Mouse (Mus musculus) kidney, embryonic 14.5 days (tissue): ENCODE measurements at regions not wholly inside any gene's neighbourhood (a gene's known extent, or its start where the extent isn't known, plus 50 kb on each side); places are given as distances from the start of the nearest gene placed in this dataset.
A peak's percentile ranks its signal among the peaks of the same experiment; 100 is the strongest.

Experiments
- ATAC-seq: fragments of 200-750 bp; cut with Nextera tagmentation; 2 replicates; pipeline ENCODE4 v1.8.0; 2017; ENCODE audit warnings: moderate number of reproducible peaks, mild to moderate bottlenecking, moderate TSS enrichment, moderate library complexity; ENCODE audit not compliant: low FRiP score, low TSS enrichment
- H3K27ac ChIP-seq: fragments of 300-500 bp; sonication (generic); 2 replicates; pipeline ENCODE4 v1.5.1; 2014; ENCODE audit warnings: low read depth, mild to moderate bottlenecking, low read length, moderate library complexity, mixed read lengths
- H3K27me3 ChIP-seq: fragments of 300-500 bp; sonication (generic); 2 replicates; pipeline ENCODE4 v1.6.1; 2014; ENCODE audit warnings: mild to moderate bottlenecking, low read length; ENCODE audit not compliant: control insufficient read depth, insufficient read depth
- H3K36me3 ChIP-seq: fragments of 300-500 bp; sonication (generic); 2 replicates; pipeline ENCODE4 v1.6.1; 2014; ENCODE audit warnings: low read length, mixed read lengths; ENCODE audit not compliant: control insufficient read depth, insufficient read depth
- H3K4me1 ChIP-seq: fragments of 300-500 bp; sonication (generic); 2 replicates; pipeline ENCODE4 v1.6.1; 2014; ENCODE audit warnings: low read length, mixed read lengths; ENCODE audit not compliant: control insufficient read depth, insufficient read depth
- H3K4me2 ChIP-seq: fragments of 300-500 bp; sonication (generic); replicated peaks from 2 replicates; pipeline ENCODE4 v1.6.1; 2014; ENCODE audit warnings: low read depth, mild to moderate bottlenecking, low read length
- H3K4me3 ChIP-seq: fragments of 300-500 bp; sonication (generic); 2 replicates; pipeline ENCODE4 v1.5.1; 2014; ENCODE audit warnings: mild to moderate bottlenecking, low read length
- H3K9ac ChIP-seq: fragments of 300-500 bp; sonication (generic); 2 replicates; pipeline ENCODE4 v1.6.1; 2014; ENCODE audit warnings: low read depth, mild to moderate bottlenecking, low read length, moderate library complexity
- H3K9me3 ChIP-seq: fragments of 300-500 bp; sonication (generic); 2 replicates; pipeline ENCODE4 v1.6.1; 2016; ENCODE audit warnings: low read length; ENCODE audit not compliant: control insufficient read depth
- WGBS: fragments of 180-500 bp; shearing (Covaris S2); extraction: QIAGEN DNeasy Blood & Tissue Kit; methylation state at CpG from one replicate; pipeline ENCODE4 v1.1.7; 2014; 5-methylcytosine and 5-hydroxymethylcytosine counted together

GRCm38 (mm10) chr9:113177181-113177917, 530.7 kb downstream of the Pdcd6ip start:
- Histone ChIP-seq H3K27me3 (no peaks in the 10 kb centered on the region), H3K4me1 (no peaks in the 10 kb centered on the region), H3K4me2 (no peak overlapping the region), H3K9me3 (no peaks in the 10 kb centered on the region), H3K36me3 (no peaks in the 10 kb centered on the region), H3K4me3 (no peak overlapping the region), H3K9ac (no peak overlapping the region), H3K27ac (no peak overlapping the region)
- WGBS = 30% methylated on average over 15 of the region's 15 CpGs
- no peak for ATAC-seq

GRCm38 (mm10) chr9:113171767-113172405, 536.2 kb downstream of the Pdcd6ip start:
- H3K27ac ChIP-seq = no peak overlapping the region
- H3K27me3 ChIP-seq = no peaks in the 10 kb centered on the region
- no peak overlapping the region for H3K9ac ChIP-seq
- WGBS = 87% methylated on average over 5 of the region's 5 CpGs
- no peak for ATAC-seq
- H3K4me2 ChIP-seq = no peak overlapping the region
- H3K4me1 ChIP-seq = no peaks in the 10 kb centered on the region
- H3K9me3 ChIP-seq = no peaks in the 10 kb centered on the region
- H3K4me3 ChIP-seq = no peak overlapping the region
- H3K36me3 ChIP-seq = no peaks in the 10 kb centered on the region

- Histone ChIP-seq H3K36me3 (no peaks in the 10 kb centered on the region), H3K9me3 (no peaks in the 10 kb centered on the region), H3K4me2 (no peak overlapping the region), H3K27me3 (no peaks in the 10 kb centered on the region), H3K4me3 (no peak overlapping the region), H3K27ac (no peak overlapping the region), H3K9ac (no peak overlapping the region), H3K4me1 (no peaks in the 10 kb centered on the region)
- 83% methylated on average over 12 of the region's 12 CpGs for WGBS
- no peak for ATAC-seq
Observed at GRCm38 (mm10) chr9:113162897-113163874, 544.9 kb downstream of the Pdcd6ip start.

GRCm38 (mm10) chr9:113160011-113160410, 548.0 kb downstream of the Pdcd6ip start:
- no peak overlapping the region for H3K27ac ChIP-seq
- no peak overlapping the region for H3K4me2 ChIP-seq
- no peaks in the 10 kb centered on the region for H3K4me1 ChIP-seq
- no peak overlapping the region for H3K9ac ChIP-seq
- no peak overlapping the region for H3K4me3 ChIP-seq
- WGBS = 93% methylated on average over 2 of the region's 2 CpGs
- ATAC-seq = no peak
- no peaks in the 10 kb centered on the region for H3K36me3 ChIP-seq
- no peaks in the 10 kb centered on the region for H3K27me3 ChIP-seq
- no peaks in the 10 kb centered on the region for H3K9me3 ChIP-seq

GRCm38 (mm10) chr9:113158080-113158479, 550.0 kb downstream of the Pdcd6ip start:
- Histone ChIP-seq H3K4me1 (no peaks in the 10 kb centered on the region), H3K36me3 (no peaks in the 10 kb centered on the region), H3K27ac (no peak overlapping the region), H3K4me3 (no peak overlapping the region), H3K4me2 (no peak overlapping the region), H3K9ac (no peak overlapping the region), H3K27me3 (no peaks in the 10 kb centered on the region), H3K9me3 (no peaks in the 10 kb centered on the region)
- no peak for ATAC-seq
- 87% methylated on average over 6 of the region's 6 CpGs for WGBS

GRCm38 (mm10) chr9:113157474-113158076, 550.5 kb downstream of the Pdcd6ip start:
- ATAC-seq = 0 out of 2 replicates have a peak, but pooled peaks have one; percentile 39
- Histone ChIP-seq H3K4me1 (no peaks in the 10 kb centered on the region), H3K27me3 (no peaks in the 10 kb centered on the region), H3K4me3 (no peak overlapping the region), H3K4me2 (no peak overlapping the region), H3K27ac (no peak overlapping the region), H3K9me3 (no peaks in the 10 kb centered on the region), H3K36me3 (no peaks in the 10 kb centered on the region), H3K9ac (no peak overlapping the region)
- 76% methylated on average over 17 of the region's 17 CpGs for WGBS

- H3K36me3 ChIP-seq = no peaks in the 10 kb centered on the region
- H3K4me2 ChIP-seq = no peak overlapping the region
- H3K9me3 ChIP-seq = no peaks in the 10 kb centered on the region
- no peak overlapping the region for H3K4me3 ChIP-seq
- H3K27me3 ChIP-seq = no peaks in the 10 kb centered on the region
- H3K4me1 ChIP-seq = no peaks in the 10 kb centered on the region
- WGBS = 65% methylated on average over 3 of the region's 3 CpGs
- H3K9ac ChIP-seq = no peak overlapping the region
- no peak for ATAC-seq
- H3K27ac ChIP-seq = no peak overlapping the region
Observed at GRCm38 (mm10) chr9:113156707-113157106, 551.4 kb downstream of the Pdcd6ip start.

GRCm38 (mm10) chr9:113149084-113149483, 559.0 kb downstream of the Pdcd6ip start:
- WGBS = 56% methylated on average over 5 of the region's 5 CpGs

More at GRCm38 (mm10) chr9:113149084-113149483, 559.0 kb downstream of the Pdcd6ip start:
- Histone ChIP-seq H3K27ac (no peak overlapping the region), H3K4me2 (no peak overlapping the region), H3K4me3 (no peak overlapping the region), H3K9me3 (no peaks in the 10 kb centered on the region), H3K36me3 (no peaks in the 10 kb centered on the region), H3K9ac (no peak overlapping the region), H3K4me1 (no peaks in the 10 kb centered on the region), H3K27me3 (no peaks in the 10 kb centered on the region)
- ATAC-seq = no peak
